Mouse (Mus musculus) lung, adult 2 months (tissue): Measurements from ENCODE around the gene Spaca4. TPM values are rescaled to one million over a fixed set of nuclear protein-coding genes. Genes with fewer than 3 reads are reported as not detected.

Experiments used
- DNase-seq: peaks from one replicate; pipeline ENCODE4 v3.0.0; 2022
- H3K4me1 ChIP-seq: fragments of 200-500 bp; 2 replicates; pipeline ENCODE4 v1.6.1; 2011; ENCODE audit warnings: low read length; ENCODE audit not compliant: control insufficient read depth, insufficient read depth
- H3K4me3 ChIP-seq: fragments of 200-500 bp; replicated peaks from 2 replicates; pipeline ENCODE3; 2011; ENCODE audit warnings: low read depth, mild to moderate bottlenecking, control low read depth, low read length; ENCODE audit errors: extremely low read depth
- CTCF ChIP-seq: fragments of 200-500 bp; IDR thresholded peaks from 2 replicates; pipeline ENCODE4 v1.5.1; 2011; ENCODE audit warnings: mild to moderate bottlenecking, low read length, control low read depth; ENCODE audit not compliant: insufficient read depth
- POLR2A ChIP-seq: fragments of 200-500 bp; IDR thresholded peaks from 2 replicates; pipeline ENCODE4 v1.6.1; 2011; ENCODE audit warnings: low read depth, mild to moderate bottlenecking, control low read depth, low read length, borderline replicate concordance; ENCODE audit errors: extremely low read depth
- WGBS: fragments of 180-500 bp; shearing (Covaris S2); methylation state at CpG from one replicate; pipeline ENCODE4 v1.1.7; 2018; 5-methylcytosine and 5-hydroxymethylcytosine counted together
- polyA plus RNA-seq: library from polyadenylated mRNA; depleted of rRNA; stranded (reverse); fragments of >200 nt; gene quantifications from 2 replicates; pipeline ENCODE4 v1.2.3, GENCODE M21; 2012

The Spaca4 gene
- polyA plus RNA-seq, 1 experiment: not detected

GRCm38 (mm10) chr7:45716460-45716857, 9.2 kb downstream of the Spaca4 start:
- no peak for TF ChIP-seq POLR2A
- no peak for TF ChIP-seq CTCF
- DNase-seq: no peak
- Histone ChIP-seq H3K4me1 (peaks cover 26% of the 10 kb centered on the region), H3K4me3 (no peak overlapping the region)
- 85% methylated on average over 3 of the region's 3 CpGs for WGBS

GRCm38 (mm10) chr7:45715741-45716459, 9.7 kb downstream of the Spaca4 start:
- Histone ChIP-seq H3K4me3 (no peak overlapping the region), H3K4me1 (peaks cover 26% of the 10 kb centered on the region)
- no peak for TF ChIP-seq CTCF
- 75% methylated on average over 19 of the region's 19 CpGs for WGBS
- DNase-seq: no peak

- peak; percentile 94 for DNase-seq
- 6% methylated on average over 34 of the region's 34 CpGs for WGBS
- TF ChIP-seq POLR2A (peak; percentile 61; the same call in 1 of the 2 replicates), CTCF (no peak)
- Histone ChIP-seq H3K4me1 (peaks cover 26% of the 10 kb centered on the region), H3K4me3 (peak within 1 kb of the TSS; percentile 71)
Observed at GRCm38 (mm10) chr7:45715090-45715708, 10.4 kb downstream of the Spaca4 start, which contains the start of gene Rpl18. Gene Rpl18 (plus strand): TSS chr7:45715457.

GRCm38 (mm10) chr7:45714630-45715089, 11.0 kb downstream of the Spaca4 start:
- H3K4me1 ChIP-seq: peaks cover 24% of the 10 kb centered on the region
- 8% methylated on average over 14 of the region's 14 CpGs for WGBS
- DNase-seq: no peak
- H3K4me3 ChIP-seq: peak overlapping the region; percentile 71
- TF ChIP-seq CTCF (no peak), POLR2A (peak; percentile 34; the same call in 1 of the 2 replicates)

- TF ChIP-seq CTCF (no peak), POLR2A (no peak)
- H3K4me1 ChIP-seq: peaks cover 24% of the 10 kb centered on the region
- H3K4me3 ChIP-seq: peak overlapping the region; percentile 71
- 74% methylated on average over 6 of the region's 6 CpGs for WGBS
- no peak for DNase-seq
Observed at GRCm38 (mm10) chr7:45713881-45714520, 11.6 kb downstream of the Spaca4 start.

- 87% methylated on average over 16 of the region's 16 CpGs for WGBS
- no peak overlapping the region for H3K4me3 ChIP-seq
- TF ChIP-seq POLR2A (peak; percentile 34; the same call in 1 of the 2 replicates), CTCF (no peak)
Observed at GRCm38 (mm10) chr7:45713396-45713795, 12.2 kb downstream of the Spaca4 start.

GRCm38 (mm10) chr7:45712022-45712757, 13.4 kb downstream of the Spaca4 start:
- 79% methylated on average over 21 of the region's 21 CpGs for WGBS
- H3K4me3 ChIP-seq: no peak overlapping the region
- TF ChIP-seq CTCF (no peak), POLR2A (peak; percentile 62; the same call in 1 of the 2 replicates)
- peaks cover 30% of the 10 kb centered on the region for H3K4me1 ChIP-seq
- peak; percentile 70 for DNase-seq

More at GRCm38 (mm10) chr7:45713396-45713795, 12.2 kb downstream of the Spaca4 start:
- DNase-seq: no peak
- H3K4me1 ChIP-seq: peaks cover 23% of the 10 kb centered on the region

GRCm38 (mm10) chr7:45711316-45712021, 14.1 kb downstream of the Spaca4 start:
- peaks cover 32% of the 10 kb centered on the region for H3K4me1 ChIP-seq
- TF ChIP-seq POLR2A: no peak
- no peak for TF ChIP-seq CTCF
- no peak for DNase-seq
- no peak overlapping the region for H3K4me3 ChIP-seq
- WGBS: 87% methylated on average over 24 of the region's 24 CpGs
